Mouse (Mus musculus) gastrocnemius, adult 2 months (tissue): Measurements from ENCODE around the gene Prkci. TPM values are rescaled to one million over a fixed set of nuclear protein-coding genes. Genes with fewer than 3 reads are reported as not detected.

Source experiments
- DNase-seq: peaks from one replicate; pipeline ENCODE4 v3.0.0; 2022
- H3K27ac ChIP-seq: fragments of 200-600 bp; 2 replicates; pipeline ENCODE4 v1.8.1; 2022; ENCODE audit warnings: mild to moderate bottlenecking
- H3K4me3 ChIP-seq: fragments of 200-600 bp; 2 replicates; pipeline ENCODE4 v1.8.1; 2022; ENCODE audit warnings: mild to moderate bottlenecking, moderate library complexity
- CTCF ChIP-seq: fragments of 200-600 bp; IDR thresholded peaks from 2 replicates; pipeline ENCODE4 v1.8.1; 2022; ENCODE audit warnings: antibody characterized with exemption, mild to moderate bottlenecking, moderate library complexity
- intact Hi-C: fragments of 180-260 bp; cut with DNase I; formaldehyde crosslinking; loops from one replicate; pipeline ENCODE4 v1.15.1; 2025
- long read RNA-seq, 2 experiments: library from polyadenylated mRNA; stranded (forward); transcript quantifications; one replicate each; pipeline ENCODE4 v2.0.0; 2021
- total RNA-seq, 2 experiments: library from RNA; stranded (reverse); gene quantifications; 2 replicates each; pipeline ENCODE4 v1.2.3; 2021

Gene Prkci
- total RNA-seq = 1 to 10 TPM; 4.3 to 6.3 TPM
- long read RNA-seq, experiment 1, full-length matches to known transcripts = 3 of 4 reads
- long read RNA-seq, experiment 1, partial matches to known transcripts = 0 of 4 reads
- long read RNA-seq, experiment 1, other reads (novel, unspliced or antisense) = 1 of 4 reads
- long read RNA-seq, experiment 2, full-length matches to known transcripts = 2 of 3 reads
- long read RNA-seq, experiment 2, partial matches to known transcripts = 0 of 3 reads
- long read RNA-seq, experiment 2, other reads (novel, unspliced or antisense) = 1 of 3 reads

- TF ChIP-seq CTCF = no peak
- peak within 1 kb of the TSS; percentile 98 for H3K27ac ChIP-seq
- peak within 1 kb of the TSS; percentile 81 for H3K4me3 ChIP-seq
- DNase-seq = peak; percentile 97
- intact Hi-C loops = loop anchor here (1.0 kb wide), 1 partner anchor 26 kb away; the partner anchor contains the start of gene Phc3
Measured at GRCm38 (mm10) chr3:30995283-30995898, at the start of gene Prkci. TSS of gene Prkci (plus strand) at chr3:30995747.

DNA sequence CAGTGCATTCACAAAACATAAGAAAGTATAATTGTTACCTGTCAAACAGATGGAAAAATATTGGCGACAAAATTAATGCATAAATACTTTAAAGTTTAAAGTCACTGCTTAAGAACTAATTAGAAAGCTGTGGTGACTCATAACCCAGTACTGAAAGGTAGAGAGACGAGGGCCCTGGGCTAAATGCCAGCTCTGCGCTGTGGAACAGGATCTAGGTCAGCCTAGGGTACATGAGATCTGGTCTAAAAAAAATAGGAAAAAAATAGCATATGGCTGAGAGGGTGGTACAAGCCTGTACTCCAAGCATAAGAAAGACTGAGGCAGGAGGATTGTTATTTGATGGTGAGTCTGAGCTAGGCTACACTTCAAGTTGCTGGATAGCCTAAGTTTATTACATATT is 43.9 kb upstream of the Prkci start:
- no peak overlapping the region for H3K27ac ChIP-seq
- intact Hi-C loops = no loop called here
- H3K4me3 ChIP-seq = no peak overlapping the region
- peak; percentile 57 for DNase-seq
- no peak for TF ChIP-seq CTCF

DNA sequence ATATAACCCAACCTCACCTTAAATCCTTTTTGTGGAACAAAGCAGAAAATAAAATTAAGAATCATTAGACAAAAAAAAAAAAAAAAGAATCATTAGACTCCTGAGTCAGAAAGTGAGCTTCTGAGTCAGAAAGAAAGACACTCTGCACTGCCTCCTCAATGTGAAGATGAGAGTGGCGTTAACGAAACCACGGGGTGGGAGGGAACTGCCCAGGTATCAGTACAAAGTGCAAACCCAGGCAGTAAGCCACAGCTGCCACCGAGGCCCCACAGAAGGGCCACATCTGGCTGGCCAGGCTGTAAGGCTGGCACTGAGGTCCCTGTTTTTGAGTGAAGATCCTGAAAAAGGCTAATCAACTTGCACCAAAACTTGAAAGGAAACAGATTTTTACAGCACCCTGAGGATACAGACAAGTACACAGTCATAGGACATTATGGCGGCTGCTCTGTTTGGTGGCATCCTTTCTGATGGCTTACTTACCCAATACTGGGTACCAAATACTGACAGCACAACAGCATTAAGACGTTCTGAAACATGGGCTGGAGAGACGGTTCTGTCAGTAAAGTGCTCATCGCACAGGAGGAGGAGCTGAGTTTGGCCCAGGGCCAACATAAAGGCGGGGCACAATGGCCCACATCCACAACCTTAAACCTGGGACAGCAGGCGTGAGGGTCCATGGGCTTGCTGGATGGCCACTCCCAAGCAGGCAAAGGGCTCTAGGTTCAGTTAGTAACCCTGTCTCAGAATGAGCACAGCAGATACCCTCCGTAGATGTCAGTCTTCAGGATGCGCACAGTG is 43.1 kb upstream of the Prkci start:
- no peak for TF ChIP-seq CTCF

GRCm38 (mm10) chr3:30956327-30956726 is 39.2 kb upstream of the Prkci start:
- DNase-seq = no peak
- no peak overlapping the region for H3K4me3 ChIP-seq
- intact Hi-C loops = no loop called here
- H3K27ac ChIP-seq = no peak overlapping the region
- no peak for TF ChIP-seq CTCF

More for the DNA sequence above, 43.1 kb upstream of the Prkci start:
- Histone ChIP-seq H3K4me3 (no peak overlapping the region), H3K27ac (no peak overlapping the region)
- no peak for DNase-seq
- intact Hi-C loops = no loop called here

GRCm38 (mm10) chr3:30958709-30959108 is 36.8 kb upstream of the Prkci start:
- Histone ChIP-seq H3K4me3 (no peak overlapping the region), H3K27ac (no peak overlapping the region)
- no peak for DNase-seq
- no peak for TF ChIP-seq CTCF
- intact Hi-C loops = no loop called here

DNA sequence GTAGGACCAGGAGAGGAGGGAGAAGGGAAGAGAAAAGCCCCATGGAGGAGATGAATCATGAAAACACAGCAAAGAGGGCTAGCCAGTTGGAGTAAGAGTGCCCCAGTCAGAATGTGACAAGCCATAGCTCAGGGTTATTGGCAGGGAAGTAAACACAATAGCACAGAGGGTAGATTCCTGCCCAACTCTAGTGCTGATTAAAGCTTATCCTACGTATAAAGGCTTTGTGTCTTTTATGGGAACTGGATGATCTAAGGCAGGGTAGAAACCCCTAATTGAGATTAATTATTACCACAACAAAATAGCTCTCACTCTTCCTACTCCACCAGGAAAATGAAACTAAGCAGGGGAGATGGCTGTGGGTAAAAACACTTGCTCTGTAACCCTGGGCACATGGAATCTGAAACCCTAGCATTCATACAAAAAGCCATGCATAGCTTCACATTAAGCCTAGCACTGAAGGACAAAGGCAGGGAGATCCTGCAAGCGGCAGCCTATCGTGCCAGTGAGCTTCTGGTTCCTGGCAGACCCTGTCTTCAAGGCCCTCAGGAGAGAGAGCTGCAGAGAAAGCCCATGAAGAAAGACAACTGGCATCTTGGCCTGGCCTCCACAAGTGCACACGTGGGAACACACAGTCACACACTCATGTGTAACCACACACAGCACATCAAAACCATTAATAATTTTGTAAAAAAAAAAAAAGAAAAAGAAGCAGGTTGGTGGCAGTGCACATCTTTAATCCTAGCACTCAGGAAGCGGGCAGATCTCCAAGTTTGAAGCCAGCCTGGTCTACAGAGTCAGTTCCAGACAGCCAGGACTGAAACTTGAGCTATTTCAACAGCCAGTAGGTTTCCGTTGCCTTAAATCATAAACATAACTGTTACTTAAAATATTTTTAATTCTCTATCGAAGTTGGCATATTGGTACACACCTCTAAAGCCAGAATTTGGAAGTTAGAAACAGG is 35.4 kb upstream of the Prkci start:
- H3K27ac ChIP-seq = peak overlapping the region; percentile 53
- intact Hi-C loops = no loop called here
- no peak for DNase-seq

GRCm38 (mm10) chr3:30963100-30963499 is 32.4 kb upstream of the Prkci start:
- intact Hi-C loops = no loop called here
- no peak for DNase-seq

More for the DNA sequence above, 35.4 kb upstream of the Prkci start:
- TF ChIP-seq CTCF = no peak
- no peak overlapping the region for H3K4me3 ChIP-seq

GRCm38 (mm10) chr3:30964216-30964615 is 31.3 kb upstream of the Prkci start:
- H3K4me3 ChIP-seq = no peak overlapping the region
- DNase-seq = no peak
- H3K27ac ChIP-seq = no peak overlapping the region
- intact Hi-C loops = no loop called here
- no peak for TF ChIP-seq CTCF

More at GRCm38 (mm10) chr3:30963100-30963499, 32.4 kb upstream of the Prkci start:
- no peak overlapping the region for H3K4me3 ChIP-seq
- TF ChIP-seq CTCF = peak; percentile 45
- no peak overlapping the region for H3K27ac ChIP-seq

- DNase-seq = no peak
- intact Hi-C loops = no loop called here
- Histone ChIP-seq H3K4me3 (no peak overlapping the region), H3K27ac (no peak overlapping the region)
- TF ChIP-seq CTCF = no peak
Measured at GRCm38 (mm10) chr3:30965644-30966043, 29.9 kb upstream of the Prkci start.

- TF ChIP-seq CTCF = no peak
- peak; percentile 60 for DNase-seq
- peak overlapping the region; percentile 95 for H3K27ac ChIP-seq
- intact Hi-C loops = loop anchor here (1.0 kb wide), 1 partner anchor 27 kb away; the partner anchor contains the start of gene Prkci
- peak overlapping the region; percentile 92 for H3K4me3 ChIP-seq
Measured at GRCm38 (mm10) chr3:30968531-30969092, 26.9 kb upstream of the Prkci start.

GRCm38 (mm10) chr3:30969104-30969581 is 26.4 kb upstream of the Prkci start, which contains the start of gene Phc3:
TSS of gene Phc3 (minus strand) at chr3:30969415.
- Histone ChIP-seq H3K4me3 (peak within 1 kb of the TSS; percentile 92), H3K27ac (peak within 1 kb of the TSS; percentile 95)
- no peak for TF ChIP-seq CTCF
- DNase-seq = peak; percentile 94
- intact Hi-C loops = loop anchor here (1.0 kb wide), 1 partner anchor 26 kb away; the partner anchor contains the start of gene Prkci
